18 mouse cellular contexts compared by ENCODE assay signal in genomic region chr8:18113262-18113661, GRCm38 (mm10).
"Had no signal": no experiment of that assay in that cellular context is flagged by ENCODE, and none has a peak within 500 bp of the region (broad histone marks: within the 10 kb centered on the region; RNA-seq: fewer than 3 reads in every experiment).

No protein-coding gene starts in this region.

- DNase-seq: lung, adult 18-20 months; lung, embryonic 14.5 days; lung, postnatal 10 days; lung, postnatal 4 days; midbrain, embryonic 14.5 days; right cerebral cortex, adult 18-20 months; right cerebral cortex, postnatal 25 days; right cerebral cortex, postnatal 4 days; spleen, adult 18-20 months; thymus, adult 18-20 months; thymus, postnatal 14 days; thymus, postnatal 36 days had no signal

- H3K9me3 ChIP-seq: midbrain, embryonic 10.5 days; midbrain, embryonic 12.5 days; neural tube, embryonic 13.5 days; neural tube, embryonic 15.5 days had no signal

- H3K27ac ChIP-seq: midbrain, embryonic 10.5 days; midbrain, embryonic 12.5 days; neural tube, embryonic 13.5 days; neural tube, embryonic 15.5 days had no signal

- ATAC-seq: midbrain, embryonic 16.5 days had no signal

- H3K4me3 ChIP-seq: midbrain, embryonic 10.5 days; midbrain, embryonic 12.5 days; myocyte; neural tube, embryonic 13.5 days; neural tube, embryonic 15.5 days had no signal

- H3K27me3 ChIP-seq: midbrain, embryonic 12.5 days; neural tube, embryonic 13.5 days; neural tube, embryonic 15.5 days had no signal

- H3K4me2 ChIP-seq: lung, embryonic 14.5 days; midbrain, embryonic 12.5 days; neural tube, embryonic 13.5 days; neural tube, embryonic 15.5 days had no signal

- H3K4me1 ChIP-seq: midbrain, embryonic 10.5 days; midbrain, embryonic 12.5 days; neural tube, embryonic 13.5 days had no signal

- H3K36me3 ChIP-seq: midbrain, embryonic 10.5 days; midbrain, embryonic 12.5 days; neural tube, embryonic 13.5 days; neural tube, embryonic 15.5 days had no signal

- H3K9ac ChIP-seq: lung, embryonic 14.5 days; midbrain, embryonic 12.5 days; neural tube, embryonic 13.5 days; neural tube, embryonic 15.5 days had no signal
